Mouse (Mus musculus) midbrain, embryonic 16.5 days (tissue): Measurements from ENCODE around the gene Tmem37. TPM values are rescaled to one million over a fixed set of nuclear protein-coding genes. Genes with fewer than 3 reads are reported as not detected.
"Not testable (repeated sequence)": the region's sequence is repeated elsewhere in the genome, so short reads cannot be mapped to it uniquely, and the experiment has no call there.

ENCODE experiments used
- ATAC-seq: fragments of 200-750 bp; cut with Nextera tagmentation; 2 replicates; pipeline ENCODE4 v1.8.0; 2017; ENCODE audit warnings: moderate TSS enrichment
- H3K27ac ChIP-seq: fragments of 300-500 bp; sonication (generic); 2 replicates; pipeline ENCODE4 v1.5.1; 2014; ENCODE audit warnings: mild to moderate bottlenecking, low read length, mixed read lengths
- H3K27me3 ChIP-seq: fragments of 300-500 bp; sonication (generic); 2 replicates; pipeline ENCODE4 v1.6.1; 2014; ENCODE audit warnings: low read depth, low read length, mixed read lengths; ENCODE audit not compliant: control insufficient read depth, insufficient read depth
- H3K36me3 ChIP-seq: fragments of 300-500 bp; sonication (generic); 2 replicates; pipeline ENCODE4 v1.6.1; 2014; ENCODE audit warnings: mild to moderate bottlenecking, low read length, moderate library complexity, mixed read lengths; ENCODE audit not compliant: control insufficient read depth, insufficient read depth
- H3K4me1 ChIP-seq: fragments of 300-500 bp; sonication (generic); 2 replicates; pipeline ENCODE4 v1.6.1; 2014; ENCODE audit warnings: mild to moderate bottlenecking, low read length, mixed read lengths; ENCODE audit not compliant: control insufficient read depth, insufficient read depth
- H3K4me2 ChIP-seq: fragments of 300-500 bp; sonication (generic); 2 replicates; pipeline ENCODE4 v1.6.1; 2014; ENCODE audit warnings: mild to moderate bottlenecking, low read length, mixed read lengths
- H3K4me3 ChIP-seq: fragments of 300-500 bp; sonication (generic); 2 replicates; pipeline ENCODE4 v1.5.1; 2014; ENCODE audit warnings: low read depth, mild to moderate bottlenecking, low read length, moderate library complexity, mixed read lengths
- H3K9ac ChIP-seq: fragments of 300-500 bp; sonication (generic); 2 replicates; pipeline ENCODE4 v1.6.1; 2014; ENCODE audit warnings: low read depth, low read length, mixed read lengths
- H3K9me3 ChIP-seq: fragments of 300-500 bp; sonication (generic); replicated peaks from 2 replicates; pipeline ENCODE4 v1.6.1; 2014; ENCODE audit warnings: mild to moderate bottlenecking, low read length, mixed read lengths; ENCODE audit not compliant: control insufficient read depth, poor library complexity, severe bottlenecking
- WGBS: fragments of 180-500 bp; shearing (Covaris S2); extraction: QIAGEN DNeasy Blood & Tissue Kit; methylation state at CpG from one replicate; pipeline ENCODE4 v1.1.7; 2014; 5-methylcytosine and 5-hydroxymethylcytosine counted together
- polyA plus RNA-seq: library from polyadenylated mRNA; unstranded; fragments of >200 nt; fragmentation: Nextera tagmentation; extraction: Ambion mirVana; gene quantifications from 2 replicates; pipeline ENCODE4 v1.2.1, GENCODE M21; 2015

Gene Tmem37
- polyA plus RNA-seq, 1 experiment from 2014 or later, result 4.9 TPM

DNA sequence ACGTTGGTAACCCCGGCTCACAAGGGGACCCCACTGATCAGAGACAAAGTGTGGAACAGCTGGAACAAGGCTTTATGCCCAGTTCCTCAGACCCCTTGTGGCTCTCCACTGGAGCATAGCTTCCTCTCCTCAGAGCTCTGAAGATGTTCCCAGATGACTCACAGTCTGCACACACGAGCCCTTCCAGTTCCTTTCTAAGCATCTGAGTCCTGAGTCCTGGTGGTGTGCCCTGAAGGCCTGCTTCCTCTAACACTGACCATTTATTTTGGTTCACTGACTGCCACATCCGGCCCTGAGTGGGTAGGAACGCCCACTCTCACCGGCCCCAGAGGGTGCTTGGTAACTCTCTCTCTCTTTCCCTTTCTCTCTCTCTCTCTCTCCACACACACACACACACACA is 25.6 kb upstream of the Tmem37 start:
- Histone ChIP-seq H3K9ac (no peak overlapping the region), H3K27ac (no peak overlapping the region), H3K4me3 (no peak overlapping the region), H3K4me2 (no peak overlapping the region), H3K4me1 (no peaks in the 10 kb centered on the region), H3K9me3 (no peaks in the 10 kb centered on the region), H3K36me3 (no peaks in the 10 kb centered on the region), H3K27me3 (no peaks in the 10 kb centered on the region)
- WGBS, result 65% methylated on average over 6 of the region's 6 CpGs
- ATAC-seq, result no peak

DNA sequence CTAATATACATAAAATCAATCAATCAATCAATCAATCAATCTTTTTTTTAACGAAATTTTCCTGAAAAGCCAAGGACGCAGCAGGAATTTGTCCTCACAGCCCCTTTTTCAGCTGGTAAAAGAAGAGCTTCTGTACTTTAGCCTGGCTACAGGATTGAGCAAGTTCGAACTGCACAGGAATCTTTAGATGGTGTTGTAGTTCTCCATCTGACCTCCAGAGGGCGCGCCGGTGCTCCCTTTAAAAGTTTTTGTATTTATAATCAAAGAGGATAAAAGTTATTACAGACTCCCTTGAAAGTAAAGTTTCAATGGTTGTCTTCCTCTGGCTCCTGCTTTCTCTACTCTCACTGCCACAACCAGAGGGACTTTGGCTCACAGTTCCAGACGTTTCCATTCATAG is 24.5 kb upstream of the Tmem37 start:
- Histone ChIP-seq H3K9me3 (no peaks in the 10 kb centered on the region), H3K36me3 (no peaks in the 10 kb centered on the region), H3K4me2 (no peak overlapping the region), H3K27ac (no peak overlapping the region), H3K9ac (no peak overlapping the region), H3K4me3 (no peak overlapping the region), H3K4me1 (no peaks in the 10 kb centered on the region), H3K27me3 (no peaks in the 10 kb centered on the region)
- ATAC-seq, result no peak
- WGBS, result 12% methylated on average over 7 of the region's 7 CpGs

DNA sequence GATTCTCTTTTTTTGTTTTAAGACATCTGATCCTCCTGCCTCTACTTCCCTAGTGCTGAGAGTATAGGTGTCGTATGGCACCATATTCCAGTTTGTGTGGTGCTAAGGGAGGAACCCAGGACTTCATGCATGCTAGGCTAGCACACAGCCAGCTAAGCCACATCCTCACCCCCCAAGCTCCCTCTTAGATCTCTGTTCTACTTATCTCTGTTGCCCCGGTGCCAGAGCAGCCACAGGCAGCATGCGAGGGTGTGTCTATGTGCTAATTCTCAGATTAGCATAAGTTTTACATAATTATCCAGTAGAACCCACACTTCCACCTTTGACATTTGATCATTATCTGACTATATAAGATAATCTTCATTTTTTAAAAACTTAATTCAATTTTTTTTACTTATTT is 21.0 kb upstream of the Tmem37 start:
- Histone ChIP-seq H3K27me3 (no peaks in the 10 kb centered on the region), H3K4me2 (no peak overlapping the region), H3K4me1 (no peaks in the 10 kb centered on the region), H3K9ac (no peak overlapping the region), H3K36me3 (no peaks in the 10 kb centered on the region), H3K4me3 (no peak overlapping the region), H3K27ac (no peak overlapping the region), H3K9me3 (peaks cover 3% of the 10 kb centered on the region; the same call in 1 of the 2 replicates)
- no peak for ATAC-seq
- 52% methylated on average over 3 of the region's 3 CpGs for WGBS

DNA sequence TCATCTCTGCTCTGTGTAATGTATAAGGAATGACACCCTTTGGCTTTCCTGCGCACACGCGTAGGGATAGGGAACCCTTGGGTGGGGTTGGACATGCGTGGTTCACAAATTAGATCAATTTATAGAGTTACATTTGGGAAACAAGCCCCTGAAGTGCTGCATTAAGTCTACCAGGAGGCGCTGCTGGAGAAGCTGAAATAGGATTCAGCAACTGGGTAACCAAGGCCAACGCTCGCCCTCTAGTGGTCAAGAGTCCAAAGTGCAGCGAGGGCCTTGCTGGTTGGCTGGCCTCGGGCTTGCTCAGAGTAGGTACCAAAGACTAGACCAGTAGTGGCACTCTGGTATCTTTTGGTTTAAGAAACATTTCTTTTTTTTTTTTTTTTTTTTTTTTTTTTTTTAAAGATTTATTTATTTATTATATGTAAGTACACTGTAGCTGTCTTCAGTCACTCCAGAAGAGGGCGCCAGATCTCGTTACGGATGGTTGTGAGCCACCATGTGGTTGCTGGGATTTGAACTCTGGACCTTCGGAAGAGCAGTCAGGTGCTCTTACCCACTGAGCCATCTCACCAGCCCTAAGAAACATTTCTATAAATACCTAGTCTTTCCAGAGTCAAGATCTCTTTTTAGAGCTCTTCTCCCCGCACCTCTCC is 19.7 kb upstream of the Tmem37 start:
- not testable (repeated sequence) for H3K27ac ChIP-seq, H3K4me3 ChIP-seq, H3K27me3 ChIP-seq, H3K4me1 ChIP-seq, H3K9ac ChIP-seq, H3K4me2 ChIP-seq, H3K36me3 ChIP-seq, H3K9me3 ChIP-seq, ATAC-seq
- 54% methylated on average over 11 of the region's 14 CpGs for WGBS

DNA sequence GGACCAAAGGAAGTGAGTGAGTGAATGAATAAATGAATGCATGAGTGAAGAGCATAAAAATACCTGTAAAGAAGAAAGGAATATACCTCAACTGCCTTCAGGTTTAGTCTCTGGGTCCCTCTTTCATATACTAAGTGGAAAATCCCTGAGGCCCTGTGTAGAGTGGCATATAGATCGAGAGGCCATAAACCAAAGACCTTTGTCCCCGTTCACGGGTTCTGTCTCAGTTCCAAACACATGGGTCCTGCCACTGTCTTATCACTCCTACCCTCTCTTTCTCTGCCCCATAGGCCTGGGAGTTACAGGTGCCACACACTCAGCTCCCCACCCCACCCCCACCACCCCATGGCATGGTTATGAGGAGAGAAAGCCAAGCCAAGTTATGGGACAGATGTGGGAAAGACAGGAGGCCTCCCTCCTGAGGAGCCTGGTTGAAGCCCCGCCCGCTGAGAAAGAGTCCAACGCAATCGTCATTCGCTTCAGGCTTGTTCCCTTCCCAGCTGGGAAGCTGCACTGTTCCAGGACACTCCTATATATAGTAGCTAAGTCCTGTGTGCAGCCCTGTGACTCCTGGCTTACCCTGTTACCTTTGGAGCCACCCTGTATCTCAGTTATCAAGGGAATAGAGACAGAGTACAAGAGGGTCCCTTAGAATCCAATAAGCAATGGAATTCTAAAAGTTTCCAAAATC is 17.2 kb upstream of the Tmem37 start:
- H3K27me3 ChIP-seq, result no peaks in the 10 kb centered on the region
- ATAC-seq, result no peak
- 89% methylated on average over 8 of the region's 8 CpGs for WGBS

DNA sequence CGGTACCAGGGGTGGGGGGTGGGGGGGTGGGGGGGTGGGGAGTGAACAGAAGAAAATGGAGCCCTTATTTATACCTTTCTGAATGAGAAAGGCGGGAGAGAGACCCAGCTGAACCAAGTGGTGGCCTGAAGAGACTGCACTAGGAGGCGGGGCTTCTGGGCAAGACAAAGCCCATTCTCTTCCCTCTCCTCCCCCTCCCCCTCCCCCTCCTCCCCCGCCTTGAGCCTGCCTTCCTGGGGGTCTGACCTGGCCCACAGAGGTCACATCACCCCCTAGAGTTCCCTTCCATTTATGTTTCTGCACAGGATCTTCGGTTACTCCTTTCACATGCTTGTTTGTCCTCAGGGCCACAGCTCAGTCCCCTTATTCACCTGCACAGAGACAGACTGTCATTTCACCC is 15.3 kb upstream of the Tmem37 start:
- Histone ChIP-seq H3K27ac (no peak overlapping the region), H3K9ac (no peak overlapping the region), H3K9me3 (peaks cover 3% of the 10 kb centered on the region; the same call in 1 of the 2 replicates), H3K36me3 (no peaks in the 10 kb centered on the region), H3K27me3 (no peaks in the 10 kb centered on the region), H3K4me3 (no peak overlapping the region), H3K4me2 (no peak overlapping the region), H3K4me1 (no peaks in the 10 kb centered on the region)
- ATAC-seq, result no peak
- WGBS, result 12% methylated on average over 5 of the region's 5 CpGs

More for the DNA sequence above, 17.2 kb upstream of the Tmem37 start:
- Histone ChIP-seq H3K9me3 (peaks cover 3% of the 10 kb centered on the region; the same call in 1 of the 2 replicates), H3K27ac (no peak overlapping the region), H3K4me2 (no peak overlapping the region), H3K9ac (no peak overlapping the region), H3K4me1 (no peaks in the 10 kb centered on the region), H3K4me3 (no peak overlapping the region), H3K36me3 (no peaks in the 10 kb centered on the region)

DNA sequence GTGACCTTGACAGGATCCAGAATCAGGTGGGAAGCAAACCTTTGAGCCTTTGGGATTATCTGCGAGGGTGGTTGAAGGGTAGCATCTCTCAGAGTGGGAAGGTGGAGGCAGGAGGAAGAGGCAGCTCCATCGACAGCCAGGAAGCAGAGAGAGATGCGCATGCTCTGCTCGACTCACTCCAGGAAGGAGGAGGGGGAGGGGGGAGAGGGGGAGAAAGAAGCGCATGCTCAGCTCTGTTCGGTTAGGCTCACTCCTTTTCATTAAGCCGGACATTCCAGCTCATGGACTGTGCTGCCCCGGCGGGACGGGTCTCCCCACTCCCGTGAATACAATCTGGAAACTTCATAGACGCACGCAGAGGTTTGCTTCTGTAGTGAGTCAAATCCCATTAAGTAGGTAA is 12.8 kb upstream of the Tmem37 start:
- H3K4me2 ChIP-seq, result no peak overlapping the region

DNA sequence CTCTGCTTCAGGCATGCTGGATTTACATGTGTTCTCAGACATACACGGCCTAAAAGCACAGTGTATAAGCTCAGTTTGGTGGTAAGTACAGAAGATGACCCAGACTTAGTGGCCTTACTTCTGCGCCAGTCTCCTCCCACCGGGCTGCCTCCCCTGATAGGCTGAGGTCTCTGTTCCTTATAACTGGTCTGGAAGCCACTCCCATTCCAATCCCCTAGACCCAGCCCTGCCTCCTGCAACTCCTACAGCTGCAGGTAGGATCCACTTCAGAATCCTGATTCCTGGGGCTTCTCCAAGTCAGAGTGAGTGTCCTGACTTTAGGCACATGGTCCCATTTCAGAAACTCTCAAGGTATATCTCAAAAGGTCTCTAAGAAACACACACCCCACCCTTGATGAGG is 11.8 kb upstream of the Tmem37 start:
- Histone ChIP-seq H3K27ac (no peak overlapping the region), H3K4me3 (no peak overlapping the region), H3K9ac (no peak overlapping the region), H3K27me3 (no peaks in the 10 kb centered on the region), H3K4me2 (no peak overlapping the region), H3K36me3 (no peaks in the 10 kb centered on the region), H3K4me1 (no peaks in the 10 kb centered on the region), H3K9me3 (no peaks in the 10 kb centered on the region)
- no peak for ATAC-seq
- WGBS, result 75% methylated on average over 3 of the region's 3 CpGs

More for the DNA sequence above, 12.8 kb upstream of the Tmem37 start:
- H3K27ac ChIP-seq, result no peak overlapping the region
- ATAC-seq, result no peak
- no peaks in the 10 kb centered on the region for H3K9me3 ChIP-seq
- 48% methylated on average over 13 of the region's 13 CpGs for WGBS
- no peak overlapping the region for H3K4me3 ChIP-seq
- no peaks in the 10 kb centered on the region for H3K4me1 ChIP-seq
- no peaks in the 10 kb centered on the region for H3K27me3 ChIP-seq
- H3K9ac ChIP-seq, result no peak overlapping the region
- H3K36me3 ChIP-seq, result no peaks in the 10 kb centered on the region

DNA sequence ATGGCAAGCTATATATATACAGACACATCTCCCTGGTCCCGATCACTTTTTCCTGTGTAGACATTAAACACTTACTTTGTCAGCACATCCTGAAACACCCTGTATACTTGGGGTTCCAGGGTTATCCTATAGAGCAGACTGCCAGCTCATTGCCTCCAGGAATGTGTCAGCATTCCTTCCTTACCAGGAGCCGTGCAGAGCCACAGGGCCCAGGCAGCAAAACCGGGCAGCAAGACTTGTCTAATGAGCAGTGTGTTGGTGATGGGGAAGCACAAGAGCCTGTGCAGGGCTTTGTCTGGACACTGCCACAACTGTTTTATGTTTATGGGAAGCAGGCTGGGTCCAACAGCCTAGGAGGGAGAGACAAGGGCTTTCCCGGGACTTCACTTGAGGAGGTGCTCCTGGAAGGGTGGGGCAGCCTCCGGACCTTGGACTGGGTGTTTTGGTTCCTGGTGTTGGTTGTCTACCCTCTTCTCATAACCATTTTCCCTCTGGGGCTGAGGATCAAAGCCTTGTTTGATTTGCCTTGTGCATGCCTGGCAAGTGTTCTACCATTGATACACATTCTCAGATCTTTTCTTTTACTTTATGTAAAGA is 10.1 kb upstream of the Tmem37 start:
- H3K4me3 ChIP-seq, result no peak overlapping the region
- H3K27me3 ChIP-seq, result no peaks in the 10 kb centered on the region
- no peak for ATAC-seq
- H3K9ac ChIP-seq, result no peak overlapping the region
- no peaks in the 10 kb centered on the region for H3K4me1 ChIP-seq
- H3K9me3 ChIP-seq, result no peaks in the 10 kb centered on the region
- no peak overlapping the region for H3K27ac ChIP-seq
- no peaks in the 10 kb centered on the region for H3K36me3 ChIP-seq
- WGBS, result 61% methylated on average over 5 of the region's 5 CpGs
- no peak overlapping the region for H3K4me2 ChIP-seq
